Mouse (Mus musculus) midbrain, embryonic 11.5 days (tissue): Measurements from ENCODE around the gene Masp2. TPM values are rescaled to one million over a fixed set of nuclear protein-coding genes. Genes with fewer than 3 reads are reported as not detected.

ENCODE experiments used
- ATAC-seq: fragments of 200-750 bp; cut with Nextera tagmentation; 2 replicates; pipeline ENCODE4 v1.8.0; 2017; ENCODE audit warnings: moderate TSS enrichment, moderate library complexity; ENCODE audit not compliant: low FRiP score
- DNase-seq: peaks from one replicate; pipeline ENCODE4 v3.0.0; 2015; ENCODE audit warnings: low spot score; ENCODE audit errors: missing footprints
- H3K27ac ChIP-seq: fragments of 300-500 bp; sonication (generic); 2 replicates; pipeline ENCODE4 v1.5.1; 2014; ENCODE audit warnings: low read depth, low read length
- H3K27me3 ChIP-seq: fragments of 300-500 bp; sonication (generic); 2 replicates; pipeline ENCODE4 v1.6.1; 2014; ENCODE audit warnings: mild to moderate bottlenecking, low read length, moderate library complexity, mixed read lengths; ENCODE audit not compliant: control insufficient read depth, insufficient read depth
- H3K36me3 ChIP-seq: fragments of 300-500 bp; sonication (generic); 2 replicates; pipeline ENCODE4 v1.6.1; 2014; ENCODE audit warnings: mild to moderate bottlenecking, low read length, moderate library complexity, mixed read lengths; ENCODE audit not compliant: control insufficient read depth, insufficient read depth
- H3K4me1 ChIP-seq: fragments of 300-500 bp; sonication (generic); 2 replicates; pipeline ENCODE4 v1.6.1; 2014; ENCODE audit warnings: low read length; ENCODE audit not compliant: control insufficient read depth, insufficient read depth
- H3K4me2 ChIP-seq: fragments of 300-500 bp; sonication (generic); 2 replicates; pipeline ENCODE4 v1.6.1; 2014; ENCODE audit warnings: mild to moderate bottlenecking, moderate library complexity
- H3K4me3 ChIP-seq: fragments of 300-500 bp; sonication (generic); 2 replicates; pipeline ENCODE4 v1.5.1; 2014; ENCODE audit warnings: low read depth, low read length
- H3K9ac ChIP-seq: fragments of 300-500 bp; sonication (generic); 2 replicates; pipeline ENCODE4 v1.6.1; 2014; ENCODE audit warnings: low read length
- H3K9me3 ChIP-seq: fragments of 300-500 bp; sonication (generic); 2 replicates; pipeline ENCODE4 v1.6.1; 2016; ENCODE audit warnings: low read length; ENCODE audit not compliant: control insufficient read depth
- WGBS: fragments of 180-500 bp; shearing (Covaris S2); extraction: QIAGEN DNeasy Blood & Tissue Kit; methylation state at CpG from one replicate; pipeline ENCODE4 v1.1.7; 2014; 5-methylcytosine and 5-hydroxymethylcytosine counted together
- polyA plus RNA-seq: library from polyadenylated mRNA; unstranded; fragments of >200 nt; fragmentation: Nextera tagmentation; extraction: Ambion mirVana; gene quantifications from 2 replicates; pipeline ENCODE4 v1.2.1, GENCODE M21; 2014

Gene Masp2
- polyA plus RNA-seq, 1 experiment from 2014 or later, result 0.25 TPM

GRCm38 (mm10) chr4:148656691-148657258, 54.4 kb downstream of the Masp2 start:
- Histone ChIP-seq H3K9ac (no peak overlapping the region), H3K4me3 (no peak overlapping the region), H3K4me2 (no peak overlapping the region), H3K27ac (no peak overlapping the region), H3K36me3 (no peaks in the 10 kb centered on the region), H3K27me3 (no peaks in the 10 kb centered on the region), H3K4me1 (no peaks in the 10 kb centered on the region), H3K9me3 (no peaks in the 10 kb centered on the region)
- ATAC-seq, result no peak
- no peak for DNase-seq
- WGBS, result 56% methylated on average over 15 of the region's 15 CpGs

- no peak overlapping the region for H3K9ac ChIP-seq
These were observed 55.4 kb downstream of the Masp2 start for GRCm38 (mm10) chr4:148657776-148658175.

GRCm38 (mm10) chr4:148660174-148660573, 57.8 kb downstream of the Masp2 start:
- H3K36me3 ChIP-seq, result no peaks in the 10 kb centered on the region
- no peak overlapping the region for H3K4me2 ChIP-seq
- no peak overlapping the region for H3K4me3 ChIP-seq
- no peaks in the 10 kb centered on the region for H3K9me3 ChIP-seq
- H3K4me1 ChIP-seq, result peaks cover 2% of the 10 kb centered on the region; the same call in 1 of the 2 replicates
- H3K27ac ChIP-seq, result no peak overlapping the region
- WGBS, result 76% methylated on average over 3 of the region's 3 CpGs
- peaks cover 2% of the 10 kb centered on the region; the same call in 1 of the 2 replicates for H3K27me3 ChIP-seq
- ATAC-seq (no peak), DNase-seq (no peak)
- H3K9ac ChIP-seq, result no peak overlapping the region

More at GRCm38 (mm10) chr4:148657776-148658175, 55.4 kb downstream of the Masp2 start:
- Histone ChIP-seq H3K4me3 (no peak overlapping the region), H3K27me3 (no peaks in the 10 kb centered on the region; the same call in 1 of the 2 replicates), H3K4me2 (no peak overlapping the region), H3K4me1 (peaks cover 2% of the 10 kb centered on the region; the same call in 1 of the 2 replicates), H3K9me3 (no peaks in the 10 kb centered on the region), H3K36me3 (no peaks in the 10 kb centered on the region), H3K27ac (no peak overlapping the region)
- no peak for DNase-seq
- ATAC-seq, result no peak
- WGBS, result 88% methylated on average over 13 of the region's 13 CpGs

DNA sequence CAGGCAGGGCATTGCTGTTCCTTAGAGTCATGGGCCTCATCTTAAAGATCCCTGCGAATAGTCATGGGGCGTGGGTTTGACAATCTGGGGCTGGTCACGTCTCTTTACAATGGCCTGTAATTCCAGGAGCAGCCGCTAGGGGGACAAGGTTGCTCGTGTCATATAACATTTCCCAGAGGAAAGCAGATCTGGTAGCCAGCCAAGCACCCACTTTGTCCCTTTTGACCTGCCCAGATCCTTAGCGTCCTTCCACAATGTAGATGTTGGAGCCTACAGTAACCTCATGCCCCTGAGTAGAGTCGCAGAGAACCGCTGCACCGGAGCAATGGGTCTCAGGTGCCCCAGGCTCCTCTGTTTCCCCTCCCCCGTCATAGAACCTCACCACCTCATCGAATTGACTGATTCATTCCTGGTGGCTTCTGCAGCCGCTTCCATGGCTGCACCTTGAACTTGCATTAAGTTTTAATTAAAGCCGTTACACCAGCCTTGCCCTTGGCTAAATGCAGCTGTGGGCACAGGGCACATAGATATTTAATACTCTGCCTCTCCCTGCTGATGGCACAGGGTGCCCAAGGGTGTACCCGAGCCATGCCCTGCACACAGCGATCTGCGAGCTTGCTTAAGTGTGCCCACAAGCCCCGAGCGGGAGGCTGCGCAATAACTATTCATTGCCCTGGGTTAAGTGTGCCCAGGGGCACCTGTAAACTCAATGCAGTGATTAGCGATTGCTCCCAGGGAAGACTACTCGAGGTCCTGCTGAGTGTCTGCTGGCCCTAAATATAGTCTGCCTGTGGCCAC, 60.0 kb downstream of the Masp2 start:
- no peak overlapping the region for H3K27ac ChIP-seq
- WGBS, result 40% methylated on average over 21 of the region's 21 CpGs
- peak; percentile 98 for DNase-seq
- no peaks in the 10 kb centered on the region for H3K9me3 ChIP-seq
- peaks cover 2% of the 10 kb centered on the region; the same call in 1 of the 2 replicates for H3K4me1 ChIP-seq
- H3K4me3 ChIP-seq, result no peak overlapping the region
- no peak overlapping the region for H3K9ac ChIP-seq
- H3K4me2 ChIP-seq, result peak overlapping the region; percentile 20; the same call in 1 of the 2 replicates
- peaks cover 2% of the 10 kb centered on the region; the same call in 1 of the 2 replicates for H3K27me3 ChIP-seq
- peak; percentile 58; the same call in 1 of the 2 replicates for ATAC-seq
- no peaks in the 10 kb centered on the region for H3K36me3 ChIP-seq

GRCm38 (mm10) chr4:148663326-148663725, 61.0 kb downstream of the Masp2 start:
- Histone ChIP-seq H3K27ac (no peak overlapping the region), H3K9ac (no peak overlapping the region), H3K4me1 (peaks cover 2% of the 10 kb centered on the region; the same call in 1 of the 2 replicates), H3K4me3 (no peak overlapping the region), H3K4me2 (no peak overlapping the region), H3K9me3 (no peaks in the 10 kb centered on the region), H3K27me3 (peaks cover 2% of the 10 kb centered on the region; the same call in 1 of the 2 replicates), H3K36me3 (no peaks in the 10 kb centered on the region)
- 81% methylated on average over 7 of the region's 7 CpGs for WGBS
- DNase-seq, result no peak
- no peak for ATAC-seq

- H3K9me3 ChIP-seq, result no peaks in the 10 kb centered on the region
- no peaks in the 10 kb centered on the region for H3K36me3 ChIP-seq
- peaks cover 2% of the 10 kb centered on the region; the same call in 1 of the 2 replicates for H3K4me1 ChIP-seq
- no peak overlapping the region for H3K4me2 ChIP-seq
- H3K4me3 ChIP-seq, result no peak overlapping the region
- H3K27me3 ChIP-seq, result peaks cover 2% of the 10 kb centered on the region; the same call in 1 of the 2 replicates
- 61% methylated on average over 6 of the region's 6 CpGs for WGBS
- H3K9ac ChIP-seq, result no peak overlapping the region
- no peak for DNase-seq
- no peak overlapping the region for H3K27ac ChIP-seq
- no peak for ATAC-seq
These were observed 61.7 kb downstream of the Masp2 start for GRCm38 (mm10) chr4:148664021-148664420.

Other genes starting within 250 kb of the Masp2 start
- gene Ubiad1, start 157.8 kb upstream of the Masp2 start, polyA plus RNA-seq, result 15.5 and 15.8 TPM in 2 replicates
- 30.5 and 30.9 TPM in 2 replicates for gene Mtor, start 153.9 kb upstream of the Masp2 start, polyA plus RNA-seq
- gene Angptl7, start 102.1 kb upstream of the Masp2 start, polyA plus RNA-seq, result 0.14 and 0.22 TPM in 2 replicates
- gene Exosc10, start 44.1 kb upstream of the Masp2 start, polyA plus RNA-seq, result 101 and 107 TPM in 2 replicates
- 146 and 163 TPM in 2 replicates for gene Srm, start 11.1 kb upstream of the Masp2 start, polyA plus RNA-seq
- 216 and 221 TPM in 2 replicates for gene Tardbp, start 24.5 kb downstream of the Masp2 start, polyA plus RNA-seq
- gene Gm572, start 40.8 kb downstream of the Masp2 start, polyA plus RNA-seq, result not detected in 2 replicates
- 1.6 TPM in 2 replicates for gene Casz1, start 201.9 kb downstream of the Masp2 start, polyA plus RNA-seq